Mouse (Mus musculus) brain, embryonic 14.5 days (tissue): Measurements from ENCODE around the gene Vti1b.

Experiments
- CTCF ChIP-seq: fragments of 200-500 bp; IDR thresholded peaks from 2 replicates; pipeline ENCODE4 v1.5.1; 2012; ENCODE audit warnings: inconsistent platforms, mild to moderate bottlenecking, moderate library complexity, borderline replicate concordance; ENCODE audit not compliant: insufficient read depth, insufficient read length; ENCODE audit errors: extremely low read depth
- POLR2A ChIP-seq: fragments of 200-500 bp; IDR thresholded peaks from 2 replicates; pipeline ENCODE4 v1.6.1; 2012; ENCODE audit warnings: mild to moderate bottlenecking, inconsistent platforms, borderline replicate concordance; ENCODE audit not compliant: poor library complexity, insufficient read depth, insufficient read length, severe bottlenecking; ENCODE audit errors: extremely low read depth

DNA sequence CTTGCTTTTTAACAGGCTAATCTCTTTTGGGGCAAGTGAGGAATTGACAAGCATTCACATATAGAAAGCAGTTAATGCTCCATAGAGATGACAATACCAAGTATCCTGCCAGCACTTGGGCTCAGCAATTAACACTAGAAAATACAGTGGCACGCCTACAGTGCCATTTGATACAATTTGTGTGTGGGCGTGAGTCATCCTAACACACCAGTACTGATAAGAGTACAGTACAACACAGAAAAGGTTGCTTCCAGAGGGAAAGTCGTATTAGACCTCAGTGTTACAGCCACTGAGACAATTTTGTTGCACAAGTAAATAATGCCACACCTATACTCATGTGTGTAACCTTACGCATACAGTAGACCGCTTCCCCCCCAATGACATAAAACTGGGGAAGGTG lies 24.6 kb upstream of the Vti1b start:
- TF ChIP-seq CTCF = no peak
- TF ChIP-seq POLR2A = no peak
